Mouse (Mus musculus) lung, adult 2 months (tissue): ENCODE results near the gene Espl1.

Experiments
- CTCF ChIP-seq: fragments of 200-500 bp; IDR thresholded peaks from 2 replicates; pipeline ENCODE4 v1.5.1; 2011; ENCODE audit warnings: mild to moderate bottlenecking, low read length, control low read depth; ENCODE audit not compliant: insufficient read depth
- POLR2A ChIP-seq: fragments of 200-500 bp; IDR thresholded peaks from 2 replicates; pipeline ENCODE4 v1.6.1; 2011; ENCODE audit warnings: low read depth, mild to moderate bottlenecking, control low read depth, low read length, borderline replicate concordance; ENCODE audit errors: extremely low read depth

DNA sequence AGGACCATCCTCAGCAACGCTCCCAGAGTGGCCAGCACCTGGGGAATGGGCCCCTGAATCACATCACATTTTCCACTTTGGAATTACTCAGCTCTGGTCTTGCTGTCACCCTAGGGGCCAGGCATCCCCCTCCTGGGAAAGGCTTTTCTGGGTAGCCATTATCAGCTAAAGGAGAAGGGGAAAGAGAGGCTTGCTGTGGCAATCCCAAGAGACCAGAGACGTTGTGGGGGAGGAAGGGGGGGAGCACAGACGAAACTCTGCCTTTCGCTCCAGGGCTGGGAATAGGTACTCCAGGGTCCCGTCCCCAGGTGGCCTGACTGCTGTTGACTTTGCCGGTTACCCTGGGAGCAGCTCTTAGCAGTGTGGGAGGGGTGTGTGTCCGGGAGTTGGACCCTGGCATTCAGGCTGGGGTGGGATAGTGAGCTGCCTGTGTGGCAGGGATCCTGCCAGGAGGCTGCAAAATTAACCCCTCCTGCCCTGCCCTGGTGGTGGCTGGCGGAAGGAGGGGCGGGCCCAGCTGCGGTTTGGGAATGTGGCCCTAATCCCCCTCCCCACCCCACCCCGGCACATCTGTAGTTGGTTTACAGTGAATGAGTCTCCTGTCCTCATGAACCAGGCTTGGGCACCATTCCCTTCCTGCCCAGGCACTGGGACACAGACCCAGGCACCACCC is 37.3 kb upstream of the Espl1 start:
- TF ChIP-seq POLR2A, result no peak
- no peak for TF ChIP-seq CTCF
